Mouse (Mus musculus) heart, embryonic 15.5 days (tissue): ENCODE data around the gene 4930470P17Rik. TPM values are rescaled to one million over a fixed set of nuclear protein-coding genes. Genes with fewer than 3 reads are reported as not detected.

Source experiments
- ATAC-seq: fragments of 200-750 bp; cut with Nextera tagmentation; replicated peaks from 2 replicates; pipeline ENCODE4 v1.8.0; 2017; ENCODE audit warnings: low read depth, moderate TSS enrichment; ENCODE audit not compliant: insufficient number of reproducible peaks, insufficient read depth, low FRiP score
- H3K27ac ChIP-seq: fragments of 300-500 bp; sonication (generic); 2 replicates; pipeline ENCODE4 v1.5.1; 2015; ENCODE audit warnings: mild to moderate bottlenecking, inconsistent platforms
- H3K27me3 ChIP-seq: fragments of 300-500 bp; sonication (generic); 2 replicates; pipeline ENCODE4 v1.6.1; 2015; ENCODE audit warnings: inconsistent platforms
- H3K36me3 ChIP-seq: fragments of 300-500 bp; sonication (generic); 2 replicates; pipeline ENCODE4 v1.6.1; 2015; ENCODE audit warnings: mild to moderate bottlenecking, inconsistent platforms
- H3K4me1 ChIP-seq: fragments of 300-500 bp; sonication (generic); replicated peaks from 2 replicates; pipeline ENCODE4 v1.6.1; 2015; ENCODE audit warnings: inconsistent platforms
- H3K4me2 ChIP-seq: fragments of 300-500 bp; sonication (generic); 2 replicates; pipeline ENCODE4 v1.6.1; 2015; ENCODE audit warnings: inconsistent platforms, mild to moderate bottlenecking, moderate library complexity
- H3K4me3 ChIP-seq: fragments of 300-500 bp; sonication (generic); 2 replicates; pipeline ENCODE4 v1.5.1; 2015; ENCODE audit warnings: mild to moderate bottlenecking, inconsistent platforms
- H3K9ac ChIP-seq: fragments of 300-500 bp; sonication (generic); 2 replicates; pipeline ENCODE4 v1.6.1; 2015; ENCODE audit warnings: mild to moderate bottlenecking, inconsistent platforms
- H3K9me3 ChIP-seq: fragments of 300-500 bp; sonication (generic); replicated peaks from 2 replicates; pipeline ENCODE4 v1.6.1; 2016; ENCODE audit warnings: inconsistent platforms
- WGBS: fragments of 180-500 bp; shearing (Covaris S2); methylation state at CpG from one replicate; pipeline ENCODE4 v1.1.7; 2015; ENCODE audit warnings: mixed read lengths; 5-methylcytosine and 5-hydroxymethylcytosine counted together
- polyA plus RNA-seq: library from polyadenylated mRNA; unstranded; fragments of >200 nt; fragmentation: Nextera tagmentation; extraction: Ambion mirVana; gene quantifications from 2 replicates; pipeline ENCODE4 v1.2.1, GENCODE M21; 2015

The 4930470P17Rik gene
- polyA plus RNA-seq, 1 experiment from 2014 or later: not detected

GRCm38 (mm10) chr2:170544159-170544558 lies 57.7 kb downstream of the 4930470P17Rik start:
- Histone ChIP-seq H3K4me1 (peaks cover 2% of the 10 kb centered on the region; the same call in 1 of the 2 replicates), H3K27me3 (0 out of 2 replicates have a peak, but pooled peaks cover 3% of the 10 kb centered on the region), H3K9me3 (no peaks in the 10 kb centered on the region), H3K36me3 (no peaks in the 10 kb centered on the region), H3K4me2 (no peak overlapping the region), H3K4me3 (no peak overlapping the region), H3K9ac (no peak overlapping the region), H3K27ac (no peak overlapping the region)
- no peak for ATAC-seq
- WGBS: 72% methylated on average over 3 of the region's 3 CpGs

DNA sequence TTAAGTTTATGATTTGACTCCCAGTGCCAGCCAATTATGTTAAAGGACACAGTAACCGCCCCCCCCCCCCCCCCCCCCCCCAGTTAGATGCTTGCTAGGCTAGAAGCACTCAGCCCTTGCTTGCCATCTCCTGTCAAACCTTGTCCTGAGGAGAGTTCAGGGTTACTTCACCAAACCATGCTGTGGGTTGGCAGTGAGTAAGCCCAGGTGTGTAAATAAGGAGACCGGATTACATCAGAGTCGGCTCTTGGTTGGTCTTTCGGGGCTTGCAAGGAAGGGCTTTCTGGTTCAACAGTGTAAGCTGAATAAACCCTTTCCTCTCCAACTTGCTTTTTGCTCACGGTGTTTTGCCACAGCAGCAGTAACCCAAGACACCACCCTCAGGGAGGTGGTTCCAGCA lies 58.2 kb downstream of the 4930470P17Rik start:
- H3K36me3 ChIP-seq: no peaks in the 10 kb centered on the region
- H3K27ac ChIP-seq: no peak overlapping the region
- no peak overlapping the region for H3K4me3 ChIP-seq
- no peak overlapping the region for H3K4me2 ChIP-seq
- H3K27me3 ChIP-seq: 0 out of 2 replicates have a peak, but pooled peaks cover 3% of the 10 kb centered on the region
- H3K9ac ChIP-seq: no peak overlapping the region
- peaks cover 2% of the 10 kb centered on the region; the same call in 1 of the 2 replicates for H3K4me1 ChIP-seq
- 84% methylated on average over 5 of the region's 5 CpGs for WGBS
- no peaks in the 10 kb centered on the region for H3K9me3 ChIP-seq
- ATAC-seq: no peak

DNA sequence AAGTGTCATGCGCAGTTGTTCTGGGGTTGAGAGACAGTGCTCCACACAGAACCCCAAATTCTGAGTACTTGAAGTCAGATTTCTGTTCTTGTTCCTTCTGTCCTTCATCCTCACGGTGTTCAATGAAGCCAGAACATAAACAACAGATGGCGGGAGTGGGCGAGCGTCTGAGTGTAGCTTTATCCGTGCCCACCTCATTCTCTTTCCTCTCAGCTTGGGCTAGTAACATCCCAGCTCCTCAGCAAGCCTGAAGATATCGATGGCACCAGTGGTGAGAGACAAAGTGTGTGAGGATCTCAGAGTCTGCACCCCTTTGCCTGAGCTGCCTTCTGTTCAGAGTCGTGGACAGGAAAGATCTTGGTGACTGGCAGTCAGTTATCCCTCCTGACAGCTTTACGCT lies 62.6 kb downstream of the 4930470P17Rik start:
- Histone ChIP-seq H3K9ac (no peak overlapping the region), H3K27ac (no peak overlapping the region), H3K36me3 (no peaks in the 10 kb centered on the region), H3K9me3 (no peaks in the 10 kb centered on the region), H3K27me3 (0 out of 2 replicates have a peak, but pooled peaks cover 3% of the 10 kb centered on the region), H3K4me1 (no peaks in the 10 kb centered on the region), H3K4me3 (no peak overlapping the region), H3K4me2 (no peak overlapping the region)
- 81% methylated on average over 9 of the region's 9 CpGs for WGBS
- no peak for ATAC-seq

DNA sequence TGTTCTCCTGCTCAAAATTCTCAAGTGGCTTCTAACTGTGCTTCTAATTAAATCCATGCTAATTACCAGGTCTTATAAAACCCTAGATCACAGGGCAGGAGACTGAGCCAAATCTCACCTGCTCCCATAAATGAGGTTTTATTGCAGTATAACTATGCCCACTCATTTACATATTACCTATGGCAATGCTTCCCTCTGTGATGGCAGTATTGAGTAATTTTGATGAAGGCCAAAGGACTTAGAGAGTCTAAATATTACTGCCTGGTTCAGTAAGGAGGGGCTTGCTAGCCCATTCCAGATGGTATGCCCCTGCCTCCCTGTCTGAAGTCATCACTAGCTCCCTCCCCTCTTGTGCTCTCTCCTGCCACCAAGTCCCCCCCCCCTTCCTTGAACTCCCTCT lies 66.0 kb downstream of the 4930470P17Rik start:
- no peak overlapping the region for H3K4me2 ChIP-seq
- no peak overlapping the region for H3K9ac ChIP-seq
- H3K27ac ChIP-seq: no peak overlapping the region
- H3K36me3 ChIP-seq: no peaks in the 10 kb centered on the region
- no peaks in the 10 kb centered on the region for H3K27me3 ChIP-seq
- H3K4me3 ChIP-seq: no peak overlapping the region
- H3K4me1 ChIP-seq: no peaks in the 10 kb centered on the region
- ATAC-seq: no peak
- no peaks in the 10 kb centered on the region for H3K9me3 ChIP-seq

GRCm38 (mm10) chr2:170534803-170535174 lies 67.0 kb downstream of the 4930470P17Rik start:
- H3K4me1 ChIP-seq: no peaks in the 10 kb centered on the region
- no peak overlapping the region for H3K4me3 ChIP-seq
- H3K4me2 ChIP-seq: no peak overlapping the region
- no peaks in the 10 kb centered on the region for H3K9me3 ChIP-seq
- no peaks in the 10 kb centered on the region for H3K36me3 ChIP-seq
- 89% methylated on average over 11 of the region's 11 CpGs for WGBS
- no peak overlapping the region for H3K9ac ChIP-seq
- H3K27me3 ChIP-seq: no peaks in the 10 kb centered on the region
- no peak overlapping the region for H3K27ac ChIP-seq
- no peak for ATAC-seq

GRCm38 (mm10) chr2:170534116-170534802 lies 67.6 kb downstream of the 4930470P17Rik start:
- no peaks in the 10 kb centered on the region for H3K36me3 ChIP-seq
- 58% methylated on average over 6 of the region's 12 CpGs for WGBS
- no peak overlapping the region for H3K27ac ChIP-seq
- no peak for ATAC-seq
- H3K4me3 ChIP-seq: no peak overlapping the region
- H3K9me3 ChIP-seq: no peaks in the 10 kb centered on the region
- no peaks in the 10 kb centered on the region for H3K27me3 ChIP-seq
- no peaks in the 10 kb centered on the region for H3K4me1 ChIP-seq
- H3K4me2 ChIP-seq: no peak overlapping the region
- H3K9ac ChIP-seq: no peak overlapping the region

DNA sequence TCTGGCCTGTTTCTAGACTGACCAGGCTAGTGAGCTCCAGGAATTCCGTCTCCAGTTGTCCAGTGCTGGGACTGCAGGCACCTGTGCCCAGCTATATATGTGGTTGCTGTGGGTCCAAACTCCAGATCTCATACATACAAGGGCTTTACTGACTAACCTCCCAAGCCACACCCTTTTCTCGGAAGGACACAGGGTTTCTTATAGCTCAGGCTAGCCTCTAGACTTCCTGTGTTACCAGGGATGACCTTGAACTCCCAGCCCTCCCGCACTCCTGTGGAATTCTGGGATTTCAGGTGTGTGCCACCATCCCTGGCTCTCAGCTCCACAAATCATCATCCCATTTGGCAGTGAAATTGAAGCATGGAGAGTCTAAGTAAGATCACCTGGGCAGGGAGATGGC lies 71.6 kb downstream of the 4930470P17Rik start:
- Histone ChIP-seq H3K4me3 (no peak overlapping the region), H3K9ac (no peak overlapping the region), H3K4me1 (0 out of 2 replicates have a peak, but pooled peaks cover 4% of the 10 kb centered on the region), H3K27ac (no peak overlapping the region), H3K4me2 (no peak overlapping the region), H3K9me3 (no peaks in the 10 kb centered on the region), H3K36me3 (no peaks in the 10 kb centered on the region), H3K27me3 (no peaks in the 10 kb centered on the region)
- no peak for ATAC-seq
- 79% methylated on average over 3 of the region's 3 CpGs for WGBS

DNA sequence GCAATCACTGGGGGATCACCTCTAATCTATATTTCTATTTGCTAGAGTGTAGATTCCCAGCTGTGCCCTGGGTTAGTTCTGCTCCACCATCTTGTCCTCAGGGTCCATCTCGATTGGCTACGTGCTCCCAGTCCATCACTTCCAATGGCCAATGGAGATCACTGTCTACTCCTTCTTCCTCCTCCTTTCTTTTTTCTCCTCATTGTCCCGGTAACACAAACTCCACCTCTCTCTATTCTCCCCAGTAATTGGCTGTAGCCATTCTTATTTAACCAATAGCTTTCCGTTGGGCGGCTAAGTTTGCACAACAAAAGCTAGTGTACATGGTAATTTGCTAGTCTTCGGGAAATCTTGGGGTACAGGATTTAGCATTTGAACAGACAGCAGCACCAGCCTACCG lies 72.1 kb downstream of the 4930470P17Rik start:
- no peak overlapping the region for H3K4me3 ChIP-seq
- no peak for ATAC-seq
- H3K27ac ChIP-seq: no peak overlapping the region
- no peak overlapping the region for H3K4me2 ChIP-seq
- 91% methylated on average over 7 of the region's 7 CpGs for WGBS
- H3K36me3 ChIP-seq: no peaks in the 10 kb centered on the region
- 0 out of 2 replicates have a peak, but pooled peaks cover 4% of the 10 kb centered on the region for H3K4me1 ChIP-seq
- H3K9ac ChIP-seq: no peak overlapping the region
- H3K27me3 ChIP-seq: no peaks in the 10 kb centered on the region
- no peaks in the 10 kb centered on the region for H3K9me3 ChIP-seq

Other genes starting within 250 kb of the 4930470P17Rik start
- gene Bcas1, start 174.2 kb downstream of the 4930470P17Rik start, polyA plus RNA-seq: 0.82 and 1.0 TPM in 2 replicates
- 38.9 and 50.7 TPM in 2 replicates for gene Pfdn4, start 105.6 kb downstream of the 4930470P17Rik start, polyA plus RNA-seq
- not detected in 2 replicates for gene Cyp24a1, start 104.9 kb downstream of the 4930470P17Rik start, polyA plus RNA-seq
- 5.6 TPM in 2 replicates for gene Dok5, start 129.8 kb upstream of the 4930470P17Rik start, polyA plus RNA-seq